Mouse (Mus musculus) heart, embryonic 16.5 days (tissue): Measurements from ENCODE around the gene Rhoc. TPM values are rescaled to one million over a fixed set of nuclear protein-coding genes. Genes with fewer than 3 reads are reported as not detected.
A peak's percentile ranks its signal among the peaks of the same experiment; 100 is the strongest.
"Not testable (repeated sequence)": the region's sequence is repeated elsewhere in the genome, so short reads cannot be mapped to it uniquely, and the experiment has no call there.

Source experiments
- ATAC-seq: fragments of 200-750 bp; cut with Nextera tagmentation; replicated peaks from 2 replicates; pipeline ENCODE4 v1.8.0; 2017; ENCODE audit warnings: moderate number of reproducible peaks; ENCODE audit not compliant: insufficient read depth, low FRiP score; ENCODE audit errors: extremely low read depth
- H3K27ac ChIP-seq: fragments of 300-500 bp; sonication (generic); 2 replicates; pipeline ENCODE4 v1.5.1; 2014; ENCODE audit warnings: mild to moderate bottlenecking, low read length, control low read depth, moderate library complexity
- H3K27me3 ChIP-seq: fragments of 300-500 bp; sonication (generic); 2 replicates; pipeline ENCODE4 v1.6.1; 2014; ENCODE audit warnings: low read length, mixed read lengths; ENCODE audit not compliant: control insufficient read depth, insufficient read depth
- H3K36me3 ChIP-seq: fragments of 300-500 bp; sonication (generic); 2 replicates; pipeline ENCODE4 v1.6.1; 2014; ENCODE audit not compliant: control insufficient read depth, insufficient read depth
- H3K4me1 ChIP-seq: fragments of 300-500 bp; sonication (generic); 2 replicates; pipeline ENCODE4 v1.6.1; 2014; ENCODE audit warnings: low read length, mixed read lengths; ENCODE audit not compliant: control insufficient read depth, insufficient read depth
- H3K4me2 ChIP-seq: fragments of 300-500 bp; sonication (generic); 2 replicates; pipeline ENCODE4 v1.6.1; 2014; ENCODE audit warnings: low read depth, mild to moderate bottlenecking, control low read depth, low read length
- H3K4me3 ChIP-seq: fragments of 300-500 bp; sonication (generic); 2 replicates; pipeline ENCODE4 v1.5.1; 2014; ENCODE audit warnings: mild to moderate bottlenecking, control low read depth, low read length
- H3K9ac ChIP-seq: fragments of 300-500 bp; sonication (generic); 2 replicates; pipeline ENCODE4 v1.6.1; 2014; ENCODE audit warnings: low read length, control low read depth
- H3K9me3 ChIP-seq: fragments of 300-500 bp; sonication (generic); replicated peaks from 2 replicates; pipeline ENCODE4 v1.6.1; 2016; ENCODE audit warnings: low read length; ENCODE audit not compliant: control insufficient read depth
- WGBS: fragments of 180-500 bp; shearing (Covaris S2); extraction: QIAGEN DNeasy Blood & Tissue Kit; methylation state at CpG from one replicate; pipeline ENCODE4 v1.1.7; 2014; 5-methylcytosine and 5-hydroxymethylcytosine counted together
- polyA plus RNA-seq: library from polyadenylated mRNA; unstranded; fragments of >200 nt; fragmentation: Nextera tagmentation; extraction: Ambion mirVana; gene quantifications from 2 replicates; pipeline ENCODE4 v1.2.1, GENCODE M21; 2015

The Rhoc gene
- polyA plus RNA-seq = 165 TPM in 2 replicates

- H3K27ac ChIP-seq = peak within 1 kb of the TSS; percentile 86
- H3K4me2 ChIP-seq = peak within 1 kb of the TSS; percentile 82
- WGBS = 19% methylated on average over 3 of the region's 3 CpGs
- H3K27me3 ChIP-seq = no peaks in the 10 kb centered on the region
- no peak for ATAC-seq
- no peaks in the 10 kb centered on the region for H3K9me3 ChIP-seq
- peak within 1 kb of the TSS; percentile 83 for H3K4me3 ChIP-seq
- H3K9ac ChIP-seq = peak within 1 kb of the TSS; percentile 88
- H3K4me1 ChIP-seq = peaks cover 40% of the 10 kb centered on the region
- H3K36me3 ChIP-seq = peaks cover 9% of the 10 kb centered on the region
Measured at GRCm38 (mm10) chr3:104788075-104788474, at the start of gene Rhoc. TSS of gene Rhoc (plus strand) at chr3:104788375.

- no peak for ATAC-seq
- Histone ChIP-seq H3K27ac (no peak overlapping the region), H3K4me1 (no peaks in the 10 kb centered on the region), H3K27me3 (no peaks in the 10 kb centered on the region), H3K9me3 (no peaks in the 10 kb centered on the region), H3K9ac (no peak overlapping the region), H3K4me3 (no peak overlapping the region), H3K4me2 (no peak overlapping the region), H3K36me3 (no peaks in the 10 kb centered on the region)
- 86% methylated on average over 3 of the region's 3 CpGs for WGBS
Measured at GRCm38 (mm10) chr3:104741954-104742353, 46.2 kb upstream of the Rhoc start.

- WGBS = 60% methylated on average over 1 of the region's 1 CpGs
- H3K9me3 ChIP-seq = no peaks in the 10 kb centered on the region
- H3K4me1 ChIP-seq = no peaks in the 10 kb centered on the region
- H3K27me3 ChIP-seq = no peaks in the 10 kb centered on the region
- H3K4me2 ChIP-seq = no peak overlapping the region
- H3K36me3 ChIP-seq = no peaks in the 10 kb centered on the region
- H3K9ac ChIP-seq = no peak overlapping the region
- no peak for ATAC-seq
- no peak overlapping the region for H3K27ac ChIP-seq
- H3K4me3 ChIP-seq = no peak overlapping the region
Measured at GRCm38 (mm10) chr3:104743161-104743560, 45.0 kb upstream of the Rhoc start.

- H3K4me2 ChIP-seq = no peak overlapping the region
- no peak overlapping the region for H3K27ac ChIP-seq
- H3K4me3 ChIP-seq = no peak overlapping the region
- no peak for ATAC-seq
- no peak overlapping the region for H3K9ac ChIP-seq
- no peaks in the 10 kb centered on the region for H3K9me3 ChIP-seq
- no peaks in the 10 kb centered on the region for H3K4me1 ChIP-seq
- H3K27me3 ChIP-seq = no peaks in the 10 kb centered on the region
- WGBS = 74% methylated on average over 1 of the region's 1 CpGs
- H3K36me3 ChIP-seq = no peaks in the 10 kb centered on the region
Measured at GRCm38 (mm10) chr3:104743864-104744263, 44.3 kb upstream of the Rhoc start.

GRCm38 (mm10) chr3:104752845-104753244, 35.3 kb upstream of the Rhoc start:
- not testable (repeated sequence) for H3K27me3 ChIP-seq, H3K4me1 ChIP-seq, ATAC-seq, H3K36me3 ChIP-seq, H3K9me3 ChIP-seq, H3K27ac ChIP-seq, H3K9ac ChIP-seq
- 18% methylated on average over 23 of the region's 25 CpGs for WGBS
- Histone ChIP-seq H3K4me3 (0 out of 2 replicates have a peak overlapping the region, but pooled peaks have one; percentile 5), H3K4me2 (peak overlapping the region; percentile 43)

- Histone ChIP-seq H3K9ac (peak overlapping the region; percentile 67), H3K9me3 (no peaks in the 10 kb centered on the region), H3K27ac (no peak overlapping the region), H3K4me2 (peak overlapping the region; percentile 83), H3K4me3 (peak overlapping the region; percentile 50), H3K36me3 (no peaks in the 10 kb centered on the region), H3K27me3 (no peaks in the 10 kb centered on the region), H3K4me1 (peaks cover 8% of the 10 kb centered on the region)
- ATAC-seq = peak; percentile 72
- WGBS = 2% methylated on average over 27 of the region's 27 CpGs
Measured at GRCm38 (mm10) chr3:104758406-104758805, 29.8 kb upstream of the Rhoc start.

GRCm38 (mm10) chr3:104758869-104759268, 29.3 kb upstream of the Rhoc start:
- Histone ChIP-seq H3K36me3 (no peaks in the 10 kb centered on the region), H3K9me3 (no peaks in the 10 kb centered on the region), H3K4me2 (peak overlapping the region; percentile 83), H3K9ac (peak overlapping the region; percentile 67), H3K4me3 (peak overlapping the region; percentile 50), H3K27ac (no peak overlapping the region), H3K4me1 (peaks cover 8% of the 10 kb centered on the region), H3K27me3 (no peaks in the 10 kb centered on the region)
- WGBS = 17% methylated on average over 5 of the region's 5 CpGs
- ATAC-seq = no peak

- 30% methylated on average over 19 of the region's 20 CpGs for WGBS
- H3K9ac ChIP-seq, H3K27me3 ChIP-seq, H3K4me3 ChIP-seq, H3K36me3 ChIP-seq, ATAC-seq, H3K27ac ChIP-seq, H3K4me1 ChIP-seq, H3K9me3 ChIP-seq: not testable (repeated sequence)
- H3K4me2 ChIP-seq = peak overlapping the region; percentile 9; the same call in 1 of the 2 replicates
Measured at GRCm38 (mm10) chr3:104762103-104762863, 25.9 kb upstream of the Rhoc start.

- H3K4me2 ChIP-seq = no peak overlapping the region
- H3K4me3 ChIP-seq = no peak overlapping the region
- no peak overlapping the region for H3K27ac ChIP-seq
- H3K36me3 ChIP-seq = no peaks in the 10 kb centered on the region
- WGBS = 21% methylated on average over 4 of the region's 4 CpGs
- H3K4me1 ChIP-seq = peaks cover 2% of the 10 kb centered on the region; the same call in 1 of the 2 replicates
- ATAC-seq = no peak
- no peaks in the 10 kb centered on the region for H3K27me3 ChIP-seq
- H3K9ac ChIP-seq = no peak overlapping the region
- H3K9me3 ChIP-seq = no peaks in the 10 kb centered on the region
Measured at GRCm38 (mm10) chr3:104765021-104765420, 23.2 kb upstream of the Rhoc start.
